Mouse (Mus musculus): ENCODE measurements at regions not wholly inside any gene's neighbourhood (a gene's known extent, or its start where the extent isn't known, plus 50 kb on each side); places are given as distances from the start of the nearest gene placed in this dataset.

- no peak overlapping the region for H3K9ac ChIP-seq (ENCODE audit: low read depth, low read length)
- WGBS, result 86% methylated on average over 3 of the region's 3 CpGs
- no peak overlapping the region for H3K4me3 ChIP-seq (ENCODE audit: low read depth, low read length)
- no peaks in the 10 kb centered on the region for H3K27me3 ChIP-seq (replicated peaks; ENCODE audit: control insufficient read depth, insufficient read depth, low read length)
- no peaks in the 10 kb centered on the region for H3K36me3 ChIP-seq (ENCODE audit: control insufficient read depth, insufficient read depth, low read length)
- ATAC-seq (ENCODE audit: low read depth), result no peak
- DNase-seq (ENCODE audit: low spot score), result no peak
- H3K27ac ChIP-seq (replicated peaks; ENCODE audit: low read depth, low read length), result no peak overlapping the region
- no peaks in the 10 kb centered on the region for H3K9me3 ChIP-seq (ENCODE audit: control insufficient read depth, low read length)
- no peaks in the 10 kb centered on the region for H3K4me1 ChIP-seq (ENCODE audit: control insufficient read depth, insufficient read depth, low read length)
- no peak overlapping the region for H3K4me2 ChIP-seq (ENCODE audit: low read depth, low read length)
These were observed 58.6 kb downstream of the Kcnrg start for GRCm38 (mm10) chr14:61665815-61666214.

GRCm38 (mm10) chr14:61673184-61673583 is 65.9 kb downstream of the Kcnrg start:
- DNase-seq (ENCODE audit: low spot score), result no peak
- no peak overlapping the region for H3K27ac ChIP-seq (replicated peaks; ENCODE audit: low read depth, low read length)
- H3K4me3 ChIP-seq (ENCODE audit: low read depth, low read length), result no peak overlapping the region
- H3K9me3 ChIP-seq (ENCODE audit: control insufficient read depth, low read length), result no peaks in the 10 kb centered on the region
- no peak overlapping the region for H3K9ac ChIP-seq (ENCODE audit: low read depth, low read length)
- no peaks in the 10 kb centered on the region for H3K27me3 ChIP-seq (replicated peaks; ENCODE audit: control insufficient read depth, insufficient read depth, low read length)
- 71% methylated on average over 2 of the region's 2 CpGs for WGBS
- ATAC-seq (ENCODE audit: low read depth), result no peak
- H3K4me2 ChIP-seq (ENCODE audit: low read depth, low read length), result no peak overlapping the region
- no peaks in the 10 kb centered on the region for H3K36me3 ChIP-seq (ENCODE audit: control insufficient read depth, insufficient read depth, low read length)
- H3K4me1 ChIP-seq (ENCODE audit: control insufficient read depth, insufficient read depth, low read length), result no peaks in the 10 kb centered on the region

- no peak for ATAC-seq (ENCODE audit: low read depth)
- Histone ChIP-seq H3K9ac (ENCODE audit: low read depth, low read length) (no peak overlapping the region), H3K36me3 (ENCODE audit: control insufficient read depth, insufficient read depth, low read length) (no peaks in the 10 kb centered on the region), H3K4me3 (ENCODE audit: low read depth, low read length) (no peak overlapping the region), H3K27ac (replicated peaks; ENCODE audit: low read depth, low read length) (no peak overlapping the region), H3K9me3 (ENCODE audit: control insufficient read depth, low read length) (no peaks in the 10 kb centered on the region), H3K27me3 (replicated peaks; ENCODE audit: control insufficient read depth, insufficient read depth, low read length) (no peaks in the 10 kb centered on the region; the same call in 1 of the 2 replicates), H3K4me1 (ENCODE audit: control insufficient read depth, insufficient read depth, low read length) (peaks cover 3% of the 10 kb centered on the region; the same call in 1 of the 2 replicates), H3K4me2 (ENCODE audit: low read depth, low read length) (no peak overlapping the region)
- no peak for DNase-seq (ENCODE audit: low spot score)
- 88% methylated on average over 1 of the region's 1 CpGs for WGBS
These were observed 70.8 kb downstream of the Kcnrg start for GRCm38 (mm10) chr14:61678107-61678506.

DNA sequence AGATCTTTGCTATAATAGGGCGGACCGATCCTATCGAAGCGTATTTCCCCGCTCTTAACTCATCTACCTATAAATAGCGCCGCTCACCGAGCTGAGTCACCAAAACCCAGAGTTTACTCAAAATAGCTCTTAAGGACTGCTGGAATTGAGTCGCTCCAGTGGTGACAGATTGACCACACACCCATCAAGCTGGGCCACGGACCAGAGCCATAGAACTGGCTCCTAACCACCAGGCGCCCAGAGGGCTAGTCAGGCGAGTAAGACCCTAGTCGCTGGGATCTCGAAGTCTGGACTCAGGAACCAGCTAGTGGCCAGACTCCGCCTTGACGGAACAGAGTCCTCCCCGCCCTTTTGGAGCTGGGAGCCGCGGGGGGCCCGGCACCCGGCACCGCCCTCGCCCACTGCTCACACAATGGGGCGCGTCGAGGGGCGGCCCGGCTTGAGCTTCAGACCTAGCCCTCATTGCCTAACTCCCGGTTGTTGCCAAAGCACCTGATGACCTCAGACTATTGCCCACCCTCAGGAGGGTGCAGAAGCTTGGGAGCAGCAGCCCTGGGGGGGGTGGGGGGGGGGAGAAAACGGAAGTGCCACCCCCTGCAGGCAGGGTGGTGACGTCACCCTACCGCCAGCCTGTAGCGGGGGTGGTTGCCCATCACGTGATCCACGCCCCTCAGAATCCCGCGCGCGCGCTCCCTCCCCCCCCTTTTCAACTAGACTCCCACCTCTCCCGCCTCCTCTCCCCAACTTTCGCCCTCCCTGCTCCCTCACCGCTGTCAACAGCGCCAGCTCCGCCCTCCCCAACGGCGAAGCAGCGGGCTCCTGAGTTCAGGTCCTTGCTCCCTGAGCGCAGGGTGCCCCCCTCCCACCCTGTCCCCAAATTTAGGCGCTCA is 73.8 kb downstream of the Kcnrg start:
- peak; percentile 68 for ATAC-seq (ENCODE audit: low read depth)

GRCm38 (mm10) chr14:61681708-61682701 is 74.7 kb downstream of the Kcnrg start:
- ATAC-seq (ENCODE audit: low read depth) (peak; percentile 85), DNase-seq (ENCODE audit: low spot score) (peak; percentile 94)
- no peaks in the 10 kb centered on the region for H3K9me3 ChIP-seq (ENCODE audit: control insufficient read depth, low read length)
- H3K27ac ChIP-seq (replicated peaks; ENCODE audit: low read depth, low read length), result peak overlapping the region; percentile 96
- peak overlapping the region; percentile 94 for H3K4me2 ChIP-seq (ENCODE audit: low read depth, low read length)
- peak overlapping the region; percentile 93 for H3K4me3 ChIP-seq (ENCODE audit: low read depth, low read length)
- peaks cover 22% of the 10 kb centered on the region; the same call in 1 of the 2 replicates for H3K4me1 ChIP-seq (ENCODE audit: control insufficient read depth, insufficient read depth, low read length)
- WGBS, result under 1% methylated on average over 39 of the region's 90 CpGs
- peaks cover 26% of the 10 kb centered on the region for H3K27me3 ChIP-seq (replicated peaks; ENCODE audit: control insufficient read depth, insufficient read depth, low read length)
- peak overlapping the region; percentile 92 for H3K9ac ChIP-seq (ENCODE audit: low read depth, low read length)
- H3K36me3 ChIP-seq (ENCODE audit: control insufficient read depth, insufficient read depth, low read length), result no peaks in the 10 kb centered on the region

More for the DNA sequence above, 73.8 kb downstream of the Kcnrg start:
- Histone ChIP-seq H3K9me3 (ENCODE audit: control insufficient read depth, low read length) (no peaks in the 10 kb centered on the region), H3K27ac (replicated peaks; ENCODE audit: low read depth, low read length) (peak overlapping the region; percentile 96), H3K4me2 (ENCODE audit: low read depth, low read length) (peak overlapping the region; percentile 94), H3K27me3 (replicated peaks; ENCODE audit: control insufficient read depth, insufficient read depth, low read length) (peaks cover 22% of the 10 kb centered on the region), H3K9ac (ENCODE audit: low read depth, low read length) (peak overlapping the region; percentile 92), H3K4me1 (ENCODE audit: control insufficient read depth, insufficient read depth, low read length) (peaks cover 15% of the 10 kb centered on the region; the same call in 1 of the 2 replicates), H3K36me3 (ENCODE audit: control insufficient read depth, insufficient read depth, low read length) (no peaks in the 10 kb centered on the region), H3K4me3 (ENCODE audit: low read depth, low read length) (peak overlapping the region; percentile 93)
- peak; percentile 97 for DNase-seq (ENCODE audit: low spot score)
- WGBS, result under 1% methylated on average over 43 of the region's 50 CpGs

- Histone ChIP-seq H3K9ac (ENCODE audit: low read depth, low read length) (peak overlapping the region; percentile 92), H3K27me3 (replicated peaks; ENCODE audit: control insufficient read depth, insufficient read depth, low read length) (peaks cover 26% of the 10 kb centered on the region), H3K4me3 (ENCODE audit: low read depth, low read length) (peak overlapping the region; percentile 93), H3K4me2 (ENCODE audit: low read depth, low read length) (peak overlapping the region; percentile 94), H3K4me1 (ENCODE audit: control insufficient read depth, insufficient read depth, low read length) (peaks cover 22% of the 10 kb centered on the region; the same call in 1 of the 2 replicates), H3K27ac (replicated peaks; ENCODE audit: low read depth, low read length) (peak overlapping the region; percentile 96), H3K36me3 (ENCODE audit: control insufficient read depth, insufficient read depth, low read length) (no peaks in the 10 kb centered on the region), H3K9me3 (ENCODE audit: control insufficient read depth, low read length) (no peaks in the 10 kb centered on the region)
- DNase-seq (ENCODE audit: low spot score), result peak; percentile 82
- WGBS, result 1% methylated on average over 34 of the region's 54 CpGs
- ATAC-seq (ENCODE audit: low read depth), result peak; percentile 70
These were observed 75.6 kb downstream of the Kcnrg start for GRCm38 (mm10) chr14:61682721-61683355.

- Histone ChIP-seq H3K27ac (replicated peaks; ENCODE audit: low read depth, low read length) (peak overlapping the region; percentile 96), H3K4me1 (ENCODE audit: control insufficient read depth, insufficient read depth, low read length) (peaks cover 22% of the 10 kb centered on the region; the same call in 1 of the 2 replicates), H3K36me3 (ENCODE audit: control insufficient read depth, insufficient read depth, low read length) (no peaks in the 10 kb centered on the region), H3K27me3 (replicated peaks; ENCODE audit: control insufficient read depth, insufficient read depth, low read length) (peaks cover 26% of the 10 kb centered on the region), H3K4me2 (ENCODE audit: low read depth, low read length) (peak overlapping the region; percentile 94), H3K9me3 (ENCODE audit: control insufficient read depth, low read length) (no peaks in the 10 kb centered on the region), H3K9ac (ENCODE audit: low read depth, low read length) (peak overlapping the region; percentile 92), H3K4me3 (ENCODE audit: low read depth, low read length) (peak overlapping the region; percentile 93)
- DNase-seq (ENCODE audit: low spot score) (no peak), ATAC-seq (ENCODE audit: low read depth) (no peak)
- WGBS, result 13% methylated on average over 9 of the region's 9 CpGs
These were observed 76.1 kb downstream of the Kcnrg start for GRCm38 (mm10) chr14:61683356-61683740.

Data from embryonic facial prominence, embryonic 14.5 days (tissue).